Mouse (Mus musculus) brain, embryonic 18.5 days (tissue): ENCODE data around the gene Sstr3.

Experiments used
- DNase-seq: peaks from one replicate; pipeline ENCODE4 v3.0.0-alpha.2; 2012; ENCODE audit warnings: low read depth, low spot score

Sstr3 gene

GRCm38 (mm10) chr15:78502437-78503132 lies 41.9 kb downstream of the Sstr3 start:
- no peak for DNase-seq

- DNase-seq, result no peak
Observed at GRCm38 (mm10) chr15:78494968-78495406, 49.5 kb downstream of the Sstr3 start, which contains the start of gene Il2rb. Gene Il2rb, minus strand, starts transcription at chr15:78495271.

GRCm38 (mm10) chr15:78493401-78494010 lies 51.0 kb downstream of the Sstr3 start:
- no peak for DNase-seq

- DNase-seq, result no peak
Observed at GRCm38 (mm10) chr15:78491301-78491700, 53.2 kb downstream of the Sstr3 start.

- no peak for DNase-seq
Observed at GRCm38 (mm10) chr15:78489906-78490305, 54.6 kb downstream of the Sstr3 start.

- DNase-seq, result no peak
Observed at GRCm38 (mm10) chr15:78489248-78489647, 55.2 kb downstream of the Sstr3 start.

GRCm38 (mm10) chr15:78487066-78487465 lies 57.4 kb downstream of the Sstr3 start:
- DNase-seq, result no peak
